Mouse (Mus musculus) ES-Bruce4 (cell line): Measurements from ENCODE around the gene Hibch.

Source experiments
- CTCF ChIP-seq: IDR thresholded peaks from one replicate; pipeline ENCODE4 v1.8.1; 2011; ENCODE audit warnings: low read depth, low read length
- EP300 ChIP-seq: IDR thresholded peaks from 2 replicates; pipeline ENCODE4 v1.6.1; 2011; ENCODE audit warnings: low read depth, low read length; ENCODE audit not compliant: insufficient read depth
- POLR2A ChIP-seq: IDR thresholded peaks from one replicate; pipeline ENCODE4 v1.8.1; 2011; ENCODE audit warnings: low read length; ENCODE audit not compliant: insufficient read depth

- TF ChIP-seq CTCF (no peak), POLR2A (no peak), EP300 (no peak)
These were observed 19.5 kb downstream of the Hibch start for GRCm38 (mm10) chr1:52864220-52864619.
